Mouse (Mus musculus) ES-E14 (cell line): ENCODE data around the gene Lca5l.

Source experiments
- HCFC1 ChIP-seq: IDR thresholded peaks from 2 replicates; pipeline ENCODE4 v1.6.1; 2012; ENCODE audit warnings: low read length, inconsistent platforms, borderline replicate concordance; ENCODE audit not compliant: insufficient read depth
- ZNF384 ChIP-seq: IDR thresholded peaks from 2 replicates; pipeline ENCODE4 v1.6.1; 2012; ENCODE audit warnings: low read depth, low read length, inconsistent platforms

GRCm38 (mm10) chr16:96158511-96159080 is 33.5 kb downstream of the Lca5l start:
- no peak for TF ChIP-seq ZNF384
- no peak for TF ChIP-seq HCFC1
